Mouse (Mus musculus) cerebellum, adult 9-10 months (tissue): ENCODE results near the gene Wdr6.
"Not testable (repeated sequence)": the region's sequence is repeated elsewhere in the genome, so short reads cannot be mapped to it uniquely, and the experiment has no call there.

Experiments
- DNase-seq: peaks from one replicate; pipeline ENCODE4 v3.0.0; 2022

The Wdr6 gene

GRCm38 (mm10) chr9:108578545-108579343 lies at the start of gene Wdr6:
Gene Wdr6 (minus strand): TSS chr9:108578739.
- DNase-seq = peak; percentile 93

- DNase-seq = no peak
Observed at GRCm38 (mm10) chr9:108628141-108628540, 49.6 kb upstream of the Wdr6 start.

GRCm38 (mm10) chr9:108626498-108626897 lies 48.0 kb upstream of the Wdr6 start:
- DNase-seq = no peak

DNA sequence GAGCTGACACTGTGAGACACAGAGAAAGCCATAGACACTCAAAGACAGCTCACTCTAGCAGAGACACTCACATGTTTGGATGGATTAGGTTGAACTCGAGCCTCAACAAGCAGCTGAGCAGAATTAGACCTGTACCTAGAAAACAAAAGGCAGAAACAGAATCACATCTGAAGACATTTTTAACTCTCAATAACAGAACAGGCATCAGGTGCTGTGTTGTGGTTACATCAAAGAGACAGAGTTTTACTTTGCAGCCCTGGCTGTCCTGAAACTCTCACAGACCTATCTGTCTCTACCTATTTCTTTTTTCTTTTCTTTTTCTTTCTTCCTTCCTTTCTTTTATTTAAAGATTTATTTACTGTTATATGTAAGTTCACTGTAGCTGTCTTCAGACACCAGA lies 38.8 kb upstream of the Wdr6 start:
- no peak for DNase-seq

DNA sequence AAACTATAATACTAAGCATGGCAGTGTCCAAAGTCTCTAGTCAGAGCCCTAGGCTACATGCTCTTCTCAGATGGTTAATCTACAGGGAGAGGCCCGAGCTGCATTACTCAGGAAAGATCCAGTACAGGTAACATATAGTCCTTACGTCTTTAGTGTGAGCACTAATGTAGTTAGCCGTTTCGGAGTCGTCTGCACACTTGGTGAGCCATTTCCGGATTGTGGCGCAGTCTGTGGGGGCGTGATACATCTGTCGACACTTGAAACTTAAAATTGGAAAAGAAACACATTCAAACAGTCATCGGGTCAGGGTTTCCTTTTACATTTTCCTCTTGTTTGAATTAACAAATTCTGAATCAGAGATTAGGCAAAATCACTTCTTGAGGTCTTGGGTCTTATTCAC lies 32.9 kb upstream of the Wdr6 start:
- DNase-seq = no peak

GRCm38 (mm10) chr9:108608889-108609288 lies 30.4 kb upstream of the Wdr6 start:
- no peak for DNase-seq

GRCm38 (mm10) chr9:108607929-108608328 lies 29.4 kb upstream of the Wdr6 start:
- not testable (repeated sequence) for DNase-seq

DNA sequence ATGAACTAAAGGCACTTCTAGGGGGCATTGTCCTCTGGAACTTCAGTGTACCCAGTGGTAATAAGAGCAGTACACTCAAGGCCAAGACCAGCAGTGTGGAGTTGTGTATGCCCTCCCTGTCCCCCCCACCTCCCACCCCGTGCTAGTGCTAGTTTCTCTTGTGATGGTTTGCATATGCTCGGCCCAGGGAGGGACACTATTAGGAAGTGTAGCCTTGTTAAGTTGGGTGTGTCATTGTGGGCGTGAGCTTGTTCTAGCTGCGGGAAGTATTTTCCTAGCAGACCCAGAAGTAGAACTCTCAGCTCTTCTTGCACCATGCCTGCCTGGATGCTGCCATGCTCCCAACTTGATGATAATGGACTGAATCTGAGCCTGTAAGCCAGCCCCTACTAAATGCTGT lies 23.4 kb upstream of the Wdr6 start:
- DNase-seq = no peak

- DNase-seq = no peak
Observed at GRCm38 (mm10) chr9:108600011-108600410, 21.5 kb upstream of the Wdr6 start.

DNA sequence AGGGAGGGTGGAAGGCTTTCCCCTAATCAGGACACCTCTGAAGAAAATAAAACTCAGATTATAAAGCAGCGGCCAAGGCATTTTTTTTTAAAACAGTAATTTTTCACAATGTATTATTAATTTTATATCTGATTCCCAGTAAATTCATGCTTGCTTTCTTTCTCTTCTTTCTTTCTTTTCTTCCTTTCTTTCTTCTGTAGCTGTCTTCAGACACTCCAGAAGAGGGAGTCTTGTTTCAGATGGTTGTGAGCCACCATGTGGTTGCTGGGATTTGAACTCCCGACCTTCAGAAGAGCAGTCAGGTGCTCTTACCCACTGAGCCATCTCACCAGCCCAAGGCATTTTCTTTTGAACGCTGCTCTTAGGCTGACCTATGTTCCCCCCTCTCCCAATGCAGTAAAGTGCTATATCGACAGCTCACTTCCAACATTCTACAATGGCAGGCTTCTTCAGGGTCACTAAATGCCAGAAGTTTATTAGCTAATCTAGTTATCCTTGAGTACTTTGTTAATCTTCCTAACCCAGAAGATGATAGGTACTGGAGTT lies 20.6 kb upstream of the Wdr6 start:
- DNase-seq = no peak

DNA sequence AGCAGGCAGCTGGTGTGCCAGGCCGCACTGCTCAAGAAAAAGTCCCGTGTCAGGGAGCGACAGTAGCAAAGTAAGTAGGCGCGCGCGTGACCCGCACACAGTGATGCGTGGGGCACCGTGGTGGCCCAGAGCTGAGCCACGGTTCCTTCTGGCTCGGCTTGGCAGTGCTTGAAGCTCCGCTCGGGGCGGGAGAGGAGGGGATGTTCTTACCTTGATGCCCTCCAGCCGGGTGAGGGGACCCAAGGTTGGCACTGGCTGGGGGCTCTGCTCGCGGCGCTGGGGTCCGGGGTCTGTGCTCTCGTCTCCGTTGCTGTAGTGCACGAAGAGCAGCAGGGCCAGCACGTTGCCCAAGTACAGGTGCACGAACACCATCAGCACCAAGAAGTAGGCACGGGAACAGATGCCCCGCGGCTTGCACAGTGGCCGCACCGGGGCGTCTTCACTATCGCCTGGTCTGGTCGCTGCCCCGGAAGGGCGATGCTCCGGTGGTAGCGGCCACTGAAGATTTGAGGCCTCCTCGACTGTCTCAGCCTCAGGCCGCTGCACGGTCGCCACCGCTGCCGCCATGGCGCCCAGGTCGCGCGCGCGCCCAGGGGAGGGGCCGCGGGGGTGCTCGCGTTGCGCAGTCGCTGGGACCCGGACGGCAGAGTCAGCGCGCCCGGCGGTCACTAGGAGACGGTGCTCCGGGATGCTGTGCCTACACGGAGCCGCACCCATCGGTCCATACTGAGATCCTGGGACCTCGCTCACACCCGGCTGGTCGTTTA lies 18.6 kb upstream of the Wdr6 start, which contains the start of gene P4htm:
TSS of gene P4htm (minus strand) at position 670 of the 767 bp plus-strand sequence.
- peak; percentile 79 for DNase-seq

DNA sequence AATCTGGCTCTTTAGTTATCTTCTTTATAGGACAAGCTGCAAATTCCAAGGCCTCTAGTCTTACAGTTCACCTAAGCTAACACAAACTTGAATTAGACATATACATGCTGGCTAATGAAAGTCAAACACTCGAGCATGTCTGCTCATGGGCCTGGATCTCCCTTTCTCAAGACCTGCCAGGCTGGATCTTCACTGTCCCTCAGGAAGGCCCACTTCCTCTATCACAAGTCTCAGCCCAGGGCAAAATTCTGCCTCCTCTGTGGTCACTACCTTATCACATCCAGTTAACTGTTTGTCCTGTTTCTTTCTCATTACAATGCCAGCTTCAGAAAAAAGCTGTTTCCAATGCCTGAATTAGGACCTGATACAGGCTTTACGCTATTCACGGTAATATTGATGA lies 15.8 kb upstream of the Wdr6 start:
- DNase-seq = no peak

- DNase-seq = peak; percentile 58
Observed at GRCm38 (mm10) chr9:108591462-108591861, 12.9 kb upstream of the Wdr6 start.

DNA sequence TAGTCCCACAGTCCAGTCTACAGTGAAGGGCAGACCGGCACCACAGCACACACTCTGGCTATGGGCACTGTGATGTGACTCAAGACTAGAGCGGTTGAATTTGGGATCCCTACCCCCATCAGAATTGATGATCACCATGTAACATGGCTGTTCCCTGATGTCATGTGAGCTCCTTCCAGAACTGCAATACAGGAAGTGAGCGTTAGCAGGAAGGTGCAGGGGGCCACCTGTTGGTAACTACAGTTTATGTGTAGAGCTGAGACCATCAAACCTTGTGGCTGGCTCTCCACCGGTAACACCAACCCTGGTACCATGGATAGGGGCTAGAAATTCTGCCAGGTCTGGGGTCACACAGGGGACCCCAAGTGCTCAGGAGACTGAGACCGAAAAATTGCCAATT lies 10.7 kb upstream of the Wdr6 start:
- DNase-seq = peak; percentile 30

DNA sequence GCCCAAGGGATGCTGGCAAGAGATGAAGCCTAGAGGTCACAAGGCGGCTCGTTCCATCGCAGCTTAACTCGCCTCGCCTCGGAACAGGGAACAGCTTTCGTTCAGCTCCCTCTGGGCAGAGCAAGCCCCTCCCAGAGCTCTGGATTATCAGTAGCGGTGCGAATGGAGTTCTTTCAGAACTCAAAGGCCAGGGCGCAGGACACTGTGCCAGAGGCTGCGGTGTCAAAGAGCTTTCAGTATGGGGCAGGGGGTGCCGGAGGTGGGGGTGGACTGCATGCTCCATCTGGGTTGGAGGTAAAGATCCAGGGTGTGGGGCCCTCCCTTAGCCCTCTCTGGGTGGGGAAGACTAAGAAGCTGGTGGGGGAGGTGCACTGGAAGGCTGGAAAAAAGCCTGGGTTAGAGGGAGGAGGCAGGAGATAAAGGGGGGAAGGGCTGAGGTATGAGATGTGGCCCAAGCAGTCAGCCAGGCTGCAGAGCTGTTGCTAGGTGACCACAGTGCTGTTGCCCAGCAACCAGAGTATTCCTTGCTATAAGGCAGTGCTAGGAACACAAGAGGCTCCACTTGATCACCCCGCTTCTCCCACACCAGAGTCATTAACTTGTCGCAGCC lies 9.1 kb upstream of the Wdr6 start:
- peak; percentile 76 for DNase-seq

DNA sequence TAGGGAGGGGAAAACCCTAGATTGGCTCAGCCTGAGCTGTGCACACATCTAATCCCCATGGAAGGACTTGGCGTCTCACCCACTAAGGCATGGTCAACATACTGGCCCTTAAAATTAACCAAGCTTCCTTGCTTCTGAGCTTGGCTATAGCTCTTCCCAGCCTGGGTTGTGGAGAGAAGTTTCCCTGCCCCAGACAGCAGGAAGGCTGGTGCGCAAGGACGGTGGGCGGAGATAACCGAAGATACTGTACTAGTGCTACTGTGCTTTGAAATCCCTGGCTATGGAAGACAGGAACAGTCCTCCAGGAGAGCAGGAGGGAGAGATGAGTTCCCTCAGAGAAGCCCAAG lies 778 bp upstream of the Wdr6 start:
- DNase-seq = no peak

- peak; percentile 73 for DNase-seq
Observed at GRCm38 (mm10) chr9:108577934-108578544, 500 bp downstream of the Wdr6 start.

- DNase-seq = no peak
Observed at GRCm38 (mm10) chr9:108577025-108577424, 1.5 kb downstream of the Wdr6 start.

- peak; percentile 53 for DNase-seq
Observed at GRCm38 (mm10) chr9:108575321-108576297, 2.9 kb downstream of the Wdr6 start.

DNA sequence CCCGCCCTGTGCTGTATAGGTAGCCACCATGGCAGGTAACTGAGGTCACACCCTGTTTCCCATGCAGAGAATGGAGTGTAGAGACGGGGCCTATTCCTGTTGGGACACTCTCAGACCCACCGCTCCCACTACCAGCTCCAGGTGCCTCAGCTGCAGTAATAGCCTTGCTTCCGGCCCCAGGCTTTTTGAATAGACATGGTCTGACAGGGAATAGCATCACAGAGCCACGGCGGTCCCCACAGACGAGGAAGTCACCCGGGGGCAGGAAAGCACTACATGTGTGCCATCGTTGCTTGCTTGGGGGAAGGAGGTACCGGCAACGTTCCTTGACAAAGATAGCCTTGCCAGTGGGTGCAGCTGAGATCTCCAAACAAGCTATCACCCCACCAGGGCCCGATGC lies 3.6 kb downstream of the Wdr6 start:
- no peak for DNase-seq

DNA sequence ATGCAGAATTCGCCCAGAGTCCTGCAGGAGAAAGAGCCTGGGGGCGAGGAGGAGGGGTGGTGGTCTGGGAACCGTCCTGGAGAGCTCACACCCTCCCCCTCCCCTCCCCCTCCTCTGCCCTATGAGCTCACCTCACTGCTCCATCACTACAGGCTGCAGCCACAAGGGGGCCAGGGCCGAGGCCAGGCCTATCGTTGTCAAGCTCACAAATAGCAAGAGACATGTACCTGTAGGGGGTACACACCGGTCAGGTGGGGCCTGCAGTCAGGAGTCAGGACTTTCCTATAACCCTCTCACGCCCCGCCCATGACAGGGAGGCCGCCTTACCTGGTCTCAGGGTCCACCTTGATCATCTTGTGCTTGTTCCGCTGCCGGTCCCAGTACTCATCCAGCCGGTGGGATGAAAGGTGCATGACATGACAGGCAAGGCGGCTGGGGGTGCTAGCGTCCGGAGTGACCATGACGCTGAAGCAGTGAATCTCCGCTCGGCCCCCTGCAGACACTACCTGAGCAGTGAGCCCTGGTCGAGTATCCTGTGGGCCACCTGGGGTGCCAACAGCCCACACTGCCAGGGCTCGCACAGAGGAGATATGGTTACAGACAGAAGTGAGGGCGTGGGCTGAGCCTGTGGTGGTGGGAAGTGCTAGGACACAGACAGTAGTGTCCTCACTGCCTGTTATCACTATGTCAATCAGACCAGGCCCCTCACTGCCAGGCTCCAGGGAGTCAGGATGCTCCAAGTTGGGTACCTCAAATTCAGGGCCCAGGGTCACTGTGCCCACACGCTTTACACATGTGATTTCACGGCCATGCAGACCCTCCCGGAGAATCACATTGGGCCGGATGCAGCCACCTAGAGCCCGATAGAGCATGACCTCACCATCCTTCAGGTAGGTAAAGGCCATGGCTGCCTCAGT lies 4.5 kb downstream of the Wdr6 start:
- peak; percentile 71 for DNase-seq
